Mouse (Mus musculus) hindbrain, embryonic 16.5 days (tissue): ENCODE data around the gene Nosip. TPM values are rescaled to one million over a fixed set of nuclear protein-coding genes. Genes with fewer than 3 reads are reported as not detected.

ENCODE experiments used
- ATAC-seq: fragments of 200-750 bp; cut with Nextera tagmentation; 2 replicates; pipeline ENCODE4 v1.8.0; 2017; ENCODE audit warnings: moderate TSS enrichment, moderate library complexity
- H3K27ac ChIP-seq: fragments of 300-500 bp; sonication (generic); 2 replicates; pipeline ENCODE4 v1.5.1; 2014; ENCODE audit warnings: low read depth, mild to moderate bottlenecking, control low read depth, low read length, moderate library complexity
- H3K27me3 ChIP-seq: fragments of 300-500 bp; sonication (generic); replicated peaks from 2 replicates; pipeline ENCODE4 v1.6.1; 2014; ENCODE audit warnings: low read length; ENCODE audit not compliant: control insufficient read depth, insufficient read depth
- H3K36me3 ChIP-seq: fragments of 300-500 bp; sonication (generic); 2 replicates; pipeline ENCODE4 v1.6.1; 2014; ENCODE audit warnings: mild to moderate bottlenecking, low read length, moderate library complexity, mixed read lengths; ENCODE audit not compliant: control insufficient read depth, insufficient read depth
- H3K4me1 ChIP-seq: fragments of 300-500 bp; sonication (generic); 2 replicates; pipeline ENCODE4 v1.6.1; 2014; ENCODE audit warnings: low read depth, low read length; ENCODE audit not compliant: control insufficient read depth, insufficient read depth
- H3K4me2 ChIP-seq: fragments of 300-500 bp; sonication (generic); 2 replicates; pipeline ENCODE4 v1.6.1; 2014; ENCODE audit warnings: mild to moderate bottlenecking, low read length, control low read depth, moderate library complexity
- H3K4me3 ChIP-seq: fragments of 300-500 bp; sonication (generic); 2 replicates; pipeline ENCODE4 v1.5.1; 2014; ENCODE audit warnings: mild to moderate bottlenecking, low read length, control low read depth, moderate library complexity
- H3K9ac ChIP-seq: fragments of 300-500 bp; sonication (generic); 2 replicates; pipeline ENCODE4 v1.6.1; 2014; ENCODE audit warnings: low read depth, mild to moderate bottlenecking, control low read depth, low read length, moderate library complexity
- H3K9me3 ChIP-seq: fragments of 300-500 bp; sonication (generic); 2 replicates; pipeline ENCODE4 v1.6.1; 2014; ENCODE audit warnings: mild to moderate bottlenecking, low read length, moderate library complexity; ENCODE audit not compliant: control insufficient read depth
- WGBS: fragments of 180-500 bp; shearing (Covaris S2); extraction: QIAGEN DNeasy Blood & Tissue Kit; methylation state at CpG from one replicate; pipeline ENCODE4 v1.1.7; 2014; 5-methylcytosine and 5-hydroxymethylcytosine counted together
- polyA plus RNA-seq: library from polyadenylated mRNA; unstranded; fragments of >200 nt; fragmentation: Nextera tagmentation; extraction: Ambion mirVana; gene quantifications from 2 replicates; pipeline ENCODE4 v1.2.1, GENCODE M21; 2015

The Nosip gene
- polyA plus RNA-seq, 1 experiment from 2014 or later, result 69.0 TPM

DNA sequence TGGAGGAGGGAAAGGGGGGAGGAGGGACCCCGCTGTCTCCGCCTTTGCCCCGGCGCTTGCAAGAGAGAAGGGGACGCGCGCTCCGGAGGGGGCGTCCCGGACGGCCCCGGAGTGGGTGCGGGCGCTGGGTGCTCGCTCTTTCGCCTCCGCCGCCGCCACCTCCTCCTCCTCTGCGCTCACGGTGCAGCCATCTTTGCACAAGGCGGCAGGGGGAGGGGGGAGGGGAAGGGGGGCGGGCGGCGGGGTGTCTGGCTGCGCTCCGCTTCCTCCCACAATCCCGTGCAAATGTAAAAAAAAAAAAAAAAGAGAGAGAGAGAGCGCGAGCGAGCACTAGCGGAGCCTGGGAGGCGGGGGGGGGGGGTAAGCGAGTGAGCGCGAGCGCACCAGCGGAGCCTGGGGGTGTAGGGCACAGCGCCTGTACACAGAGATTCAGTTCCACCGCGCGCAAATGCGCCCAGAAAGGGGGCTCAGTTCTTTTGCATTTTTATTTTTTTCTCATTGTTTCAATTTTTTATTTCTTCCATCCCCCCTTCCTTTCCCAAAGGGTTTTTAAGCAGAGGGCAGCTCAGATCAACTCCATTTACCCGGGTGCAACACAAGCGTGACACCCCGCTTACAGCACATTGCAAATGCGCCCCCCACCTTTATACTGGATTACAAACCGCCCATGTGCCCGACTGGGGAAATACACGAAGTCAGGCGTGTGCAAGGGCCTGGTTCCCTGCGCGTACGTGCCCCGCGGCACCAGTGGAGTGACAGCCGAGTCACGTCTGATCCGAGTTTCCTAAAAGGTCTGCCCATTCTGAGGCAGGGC lies 8.9 kb upstream of the Nosip start:
- H3K27me3 ChIP-seq, result no peaks in the 10 kb centered on the region
- peak overlapping the region; percentile 64 for H3K4me3 ChIP-seq
- WGBS, result 0% methylated on average over 25 of the region's 59 CpGs
- peaks cover 18% of the 10 kb centered on the region for H3K4me1 ChIP-seq
- peak overlapping the region; percentile 100 for H3K27ac ChIP-seq
- H3K36me3 ChIP-seq, result peaks cover 21% of the 10 kb centered on the region
- no peaks in the 10 kb centered on the region for H3K9me3 ChIP-seq
- peak; percentile 45 for ATAC-seq
- H3K9ac ChIP-seq, result peak overlapping the region; percentile 93
- H3K4me2 ChIP-seq, result peak overlapping the region; percentile 93

DNA sequence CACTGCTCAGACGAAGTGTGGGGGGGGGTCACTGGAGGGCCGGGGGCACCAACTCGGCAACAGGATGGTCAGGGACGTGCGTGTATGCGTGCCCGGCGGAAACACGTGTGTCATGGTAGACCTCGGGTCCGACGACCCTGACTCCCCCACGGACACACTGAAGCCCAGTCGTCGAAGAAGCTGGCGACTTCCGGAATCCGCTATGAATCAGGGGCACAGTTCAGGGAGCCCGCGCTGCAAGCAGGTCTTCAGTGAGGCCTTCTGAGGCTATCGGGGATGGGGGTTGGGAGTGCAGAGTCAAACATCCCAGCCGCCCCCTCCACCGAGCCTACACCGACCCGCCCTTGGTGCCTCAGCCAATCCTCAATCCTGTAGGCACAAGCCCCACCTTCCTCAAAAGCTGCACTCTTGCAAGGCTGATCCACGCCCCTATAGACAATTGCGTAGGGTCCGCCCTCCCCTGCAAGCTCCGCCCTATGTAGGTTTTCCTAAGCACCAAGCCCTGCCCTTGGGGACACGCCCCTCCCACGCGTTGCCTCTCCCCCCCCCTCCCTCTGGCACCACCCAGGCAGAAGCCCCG lies 8.2 kb upstream of the Nosip start:
- H3K4me3 ChIP-seq, result peak overlapping the region; percentile 64
- H3K36me3 ChIP-seq, result peaks cover 14% of the 10 kb centered on the region
- peak overlapping the region; percentile 93 for H3K9ac ChIP-seq
- ATAC-seq, result peak; percentile 92
- H3K4me2 ChIP-seq, result peak overlapping the region; percentile 93
- H3K27me3 ChIP-seq, result no peaks in the 10 kb centered on the region
- peak overlapping the region; percentile 100 for H3K27ac ChIP-seq
- WGBS, result under 1% methylated on average over 32 of the region's 33 CpGs
- H3K4me1 ChIP-seq, result peaks cover 20% of the 10 kb centered on the region
- H3K9me3 ChIP-seq, result no peaks in the 10 kb centered on the region

DNA sequence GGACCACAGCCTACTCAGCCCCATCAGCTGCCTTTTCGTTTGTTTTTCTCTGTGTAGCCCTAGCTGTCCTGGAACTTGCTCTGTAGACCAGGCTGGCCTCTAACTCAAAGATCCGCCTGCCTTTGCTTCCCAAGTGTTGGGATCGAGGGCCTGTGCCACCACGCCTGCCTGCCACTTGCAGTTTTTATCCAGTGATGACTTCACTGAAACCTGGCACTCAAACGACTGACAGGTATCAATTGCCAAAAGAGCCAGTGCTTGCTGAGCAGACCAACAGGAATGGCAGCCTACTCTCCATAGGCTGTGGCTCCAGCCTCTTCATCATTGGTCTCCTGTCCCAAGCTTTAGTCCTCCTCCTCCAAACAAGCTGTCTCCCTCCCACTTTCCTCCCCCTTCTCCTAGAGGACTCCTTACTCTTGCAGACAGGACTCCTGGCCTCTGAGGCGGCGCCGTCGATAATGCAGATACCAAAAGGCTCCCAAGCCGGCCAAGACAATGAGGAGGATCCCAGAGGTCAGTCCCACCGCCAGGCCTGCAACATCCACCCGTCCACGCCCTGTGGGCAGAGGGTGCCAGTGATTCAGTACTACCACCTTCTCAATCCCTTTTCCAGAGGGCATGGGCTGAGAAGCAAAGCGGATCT lies 5.8 kb upstream of the Nosip start:
- WGBS, result 65% methylated on average over 14 of the region's 14 CpGs
- H3K27me3 ChIP-seq, result no peaks in the 10 kb centered on the region
- no peak for ATAC-seq
- H3K9me3 ChIP-seq, result no peaks in the 10 kb centered on the region
- no peaks in the 10 kb centered on the region for H3K36me3 ChIP-seq
- H3K4me2 ChIP-seq, result no peak overlapping the region
- no peak overlapping the region for H3K27ac ChIP-seq
- H3K4me1 ChIP-seq, result peaks cover 12% of the 10 kb centered on the region
- H3K9ac ChIP-seq, result no peak overlapping the region
- no peak overlapping the region for H3K4me3 ChIP-seq

DNA sequence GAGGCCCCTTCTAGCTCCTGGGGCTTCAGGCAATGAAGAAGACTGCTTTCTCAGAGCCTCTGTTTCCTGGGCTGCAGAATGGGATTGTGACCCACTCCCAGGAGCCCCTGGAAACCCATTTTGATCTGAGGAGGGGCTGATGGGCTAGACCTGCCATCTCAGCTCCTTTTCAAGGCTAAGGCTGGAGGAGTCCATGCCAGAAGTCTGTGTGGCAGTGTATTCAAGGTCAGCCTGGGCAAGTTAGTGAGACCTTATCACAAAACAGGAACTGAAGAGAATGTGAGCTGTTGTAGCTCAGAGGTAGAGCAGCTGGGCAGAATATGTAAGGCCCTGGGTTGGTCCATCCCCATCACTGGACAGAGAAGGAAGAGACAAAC lies 5.3 kb upstream of the Nosip start:
- no peaks in the 10 kb centered on the region for H3K9me3 ChIP-seq
- no peaks in the 10 kb centered on the region for H3K36me3 ChIP-seq
- peaks cover 12% of the 10 kb centered on the region for H3K4me1 ChIP-seq
- no peak overlapping the region for H3K9ac ChIP-seq
- no peaks in the 10 kb centered on the region for H3K27me3 ChIP-seq
- ATAC-seq, result no peak
- no peak overlapping the region for H3K4me2 ChIP-seq
- no peak overlapping the region for H3K27ac ChIP-seq
- no peak overlapping the region for H3K4me3 ChIP-seq

DNA sequence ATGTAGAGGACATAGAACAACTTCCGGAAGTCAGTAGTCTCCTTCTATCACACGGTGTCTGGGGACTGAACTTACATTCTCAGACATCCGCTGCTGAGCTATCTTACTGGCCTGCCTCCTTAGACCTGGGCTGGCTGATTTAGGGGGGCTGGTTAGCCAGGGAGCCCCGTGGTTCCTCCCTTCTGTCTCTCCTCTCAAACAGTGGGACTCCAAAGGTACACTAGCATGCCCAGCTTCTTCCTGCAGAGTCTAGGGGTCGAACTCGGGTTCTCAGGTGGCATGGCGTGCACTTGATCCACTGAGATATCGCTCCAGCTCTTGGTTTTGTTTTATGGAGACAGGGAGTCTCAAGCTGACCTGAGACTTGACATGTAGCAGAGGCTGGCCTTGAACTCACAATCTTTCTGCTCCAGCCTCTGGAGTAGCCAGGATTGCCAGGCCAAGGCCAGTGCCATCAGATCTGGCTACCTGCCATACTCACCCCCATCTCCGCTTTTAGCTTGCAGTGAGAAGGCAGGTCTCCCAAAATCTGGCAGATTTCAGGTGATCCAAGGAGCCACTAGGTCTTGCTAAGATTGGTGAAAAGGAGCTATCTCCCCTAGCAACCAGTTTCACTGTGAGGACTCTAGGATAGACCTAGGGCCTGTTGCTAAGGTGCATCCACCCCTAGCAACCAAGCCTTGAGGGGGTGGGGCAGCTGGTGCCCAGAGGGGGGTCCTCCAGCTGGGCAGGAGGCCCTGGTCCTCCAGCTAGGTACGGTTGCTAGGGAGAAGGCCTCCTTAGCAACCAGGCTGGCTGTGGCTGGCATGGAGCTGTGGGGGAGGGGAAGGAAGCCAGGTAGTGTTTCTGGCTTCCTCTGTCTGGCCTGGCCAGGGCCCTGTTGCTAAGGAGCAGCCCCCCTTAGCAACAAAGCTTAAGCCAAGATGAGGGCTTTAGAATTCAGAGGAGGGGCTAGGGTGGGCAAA lies 3.3 kb upstream of the Nosip start:
- Histone ChIP-seq H3K27ac (peak overlapping the region; percentile 71), H3K4me3 (no peak overlapping the region), H3K9ac (peak overlapping the region; percentile 46; the same call in 1 of the 2 replicates), H3K4me2 (no peak overlapping the region), H3K36me3 (no peaks in the 10 kb centered on the region), H3K4me1 (peaks cover 16% of the 10 kb centered on the region), H3K9me3 (no peaks in the 10 kb centered on the region), H3K27me3 (no peaks in the 10 kb centered on the region)
- ATAC-seq, result peak; percentile 19
- WGBS, result 75% methylated on average over 10 of the region's 10 CpGs

DNA sequence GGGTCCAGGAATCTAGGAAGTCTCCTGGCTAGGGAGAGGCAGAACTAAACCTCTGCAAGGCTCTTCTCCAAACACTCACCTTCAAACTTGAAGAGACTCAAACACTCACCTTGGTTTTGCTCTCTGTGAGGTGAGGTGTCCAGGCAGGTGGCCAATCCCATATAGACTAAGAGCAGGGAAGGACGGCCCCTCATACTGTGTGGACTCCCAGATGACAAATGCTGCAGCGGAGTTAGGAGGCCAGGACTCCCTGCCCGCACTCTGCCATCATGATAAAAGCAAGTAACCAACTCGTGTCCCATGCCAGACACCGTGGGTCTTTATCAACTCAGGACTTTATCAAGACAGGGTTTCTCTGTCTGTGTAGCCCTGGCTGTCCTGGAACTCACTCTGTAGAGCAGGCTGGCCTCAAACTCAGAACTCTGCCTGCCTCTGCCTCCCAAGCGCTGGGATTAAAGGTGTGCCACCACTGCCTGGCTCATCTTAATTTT lies 1.6 kb upstream of the Nosip start:
- Histone ChIP-seq H3K4me1 (peaks cover 16% of the 10 kb centered on the region), H3K9ac (no peak overlapping the region), H3K27me3 (no peaks in the 10 kb centered on the region), H3K36me3 (no peaks in the 10 kb centered on the region), H3K4me3 (no peak overlapping the region), H3K4me2 (no peak overlapping the region), H3K9me3 (no peaks in the 10 kb centered on the region), H3K27ac (no peak overlapping the region)
- ATAC-seq, result no peak
- 87% methylated on average over 6 of the region's 6 CpGs for WGBS

DNA sequence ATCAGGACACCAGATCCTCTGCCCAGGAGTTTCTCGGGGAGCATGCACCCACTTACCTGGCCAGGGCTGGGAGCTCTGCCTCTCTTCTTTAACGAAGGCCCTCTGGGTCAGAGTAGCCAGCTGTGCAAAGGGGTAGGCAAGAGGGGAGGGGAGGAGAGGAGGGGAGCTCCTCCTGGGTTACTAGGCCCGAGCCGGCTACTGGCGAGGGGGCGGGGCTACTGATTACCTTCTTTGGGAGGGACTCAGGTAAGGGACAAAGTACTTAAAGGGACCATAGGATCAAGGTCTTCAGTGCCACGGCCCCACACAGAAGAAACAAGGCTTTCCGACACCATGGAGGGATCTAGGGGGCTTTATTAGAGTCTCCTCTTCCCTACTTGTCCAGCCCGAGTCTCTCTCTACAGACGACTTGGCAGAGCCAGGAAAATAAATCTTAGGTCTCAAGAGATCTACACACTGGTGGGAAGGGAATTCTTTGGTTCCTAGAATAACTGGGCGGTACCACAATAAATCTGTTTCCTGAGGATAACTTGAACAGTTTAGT lies 625 bp upstream of the Nosip start:
- H3K4me2 ChIP-seq, result peak overlapping the region; percentile 49
- WGBS, result 22% methylated on average over 11 of the region's 11 CpGs
- peak overlapping the region; percentile 27; the same call in 1 of the 2 replicates for H3K9ac ChIP-seq

DNA sequence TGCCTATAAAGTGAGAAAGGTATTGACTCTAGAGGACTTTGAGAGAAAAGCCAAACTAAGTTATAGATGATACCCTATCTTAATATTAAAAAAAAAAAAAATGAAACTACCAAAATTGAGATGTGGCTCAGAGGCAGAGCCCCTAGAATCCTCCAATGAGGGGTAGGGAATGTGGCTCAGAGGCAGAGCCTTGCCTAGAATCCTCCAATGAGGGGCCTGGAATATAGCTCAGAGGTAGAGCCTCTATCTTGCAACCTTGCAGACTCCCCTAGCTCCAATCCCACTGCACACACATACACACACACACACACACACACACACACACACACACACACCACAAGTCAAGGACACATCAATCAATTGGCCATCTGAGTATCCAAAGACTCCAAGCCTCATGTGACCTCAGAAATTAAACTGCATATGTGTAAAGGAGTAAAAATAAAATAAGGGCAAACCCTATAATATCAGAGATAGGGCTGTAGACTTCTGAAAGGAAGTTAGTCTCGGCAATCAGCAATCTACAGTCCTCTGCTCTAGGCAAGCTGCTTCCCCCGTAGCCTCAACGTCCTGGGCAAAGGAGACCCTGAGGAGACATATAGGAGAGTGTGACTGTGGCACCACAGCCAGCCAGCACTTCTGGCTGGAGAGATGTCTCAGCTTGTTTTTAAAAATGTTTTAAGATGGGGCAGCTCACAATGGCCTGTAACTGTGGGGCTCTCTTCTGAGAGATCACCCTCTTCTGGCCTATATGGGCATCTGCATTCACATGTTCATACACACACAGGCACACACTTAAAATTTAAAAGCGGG lies 5.2 kb downstream of the Nosip start:
- Histone ChIP-seq H3K27me3 (no peaks in the 10 kb centered on the region), H3K4me3 (no peak overlapping the region), H3K4me1 (peaks cover 4% of the 10 kb centered on the region), H3K9me3 (no peaks in the 10 kb centered on the region), H3K9ac (no peak overlapping the region), H3K27ac (no peak overlapping the region), H3K4me2 (no peak overlapping the region), H3K36me3 (no peaks in the 10 kb centered on the region)
- ATAC-seq, result no peak
- WGBS, result 78% methylated on average over 4 of the region's 4 CpGs

More for the DNA sequence above, 625 bp upstream of the Nosip start:
- ATAC-seq, result no peak
- Histone ChIP-seq H3K4me3 (peak overlapping the region; percentile 63), H3K9me3 (no peaks in the 10 kb centered on the region), H3K27ac (no peak overlapping the region), H3K4me1 (peaks cover 16% of the 10 kb centered on the region), H3K27me3 (no peaks in the 10 kb centered on the region), H3K36me3 (no peaks in the 10 kb centered on the region)
